Mouse (Mus musculus): ENCODE data around the gene Mindy1.

DNA sequence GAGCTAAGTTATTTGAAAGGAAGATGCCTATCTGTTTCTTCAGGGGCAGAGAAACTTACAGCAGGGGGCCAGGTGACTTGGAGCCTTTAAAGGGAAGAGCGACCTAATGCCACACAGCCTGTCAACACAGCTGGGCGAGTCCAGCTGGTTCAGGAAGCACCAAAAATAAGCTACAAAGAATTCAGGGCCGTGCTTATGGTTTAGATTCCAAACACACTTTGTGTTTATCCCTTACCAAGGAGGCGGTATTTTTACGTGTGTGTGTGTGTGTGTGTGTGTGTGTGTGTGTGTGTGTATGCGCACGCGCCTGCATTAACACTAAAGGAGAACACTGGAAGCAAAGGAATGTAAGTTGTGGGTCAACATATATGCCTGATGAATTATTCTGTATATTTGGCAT, 398 bp upstream of the Mindy1 start:
- no peak for TF ChIP-seq POLR2A (IDR thresholded peaks at IDR 0.05; ENCODE audit: insufficient read depth, low read length)
- TF ChIP-seq EP300 (IDR thresholded peaks at IDR 0.05; ENCODE audit: insufficient read depth, low read depth, low read length): no peak

Measured in ES-Bruce4 (cell line).